Mouse (Mus musculus) heart, embryonic 13.5 days (tissue): ENCODE measurements at regions not wholly inside any gene's neighbourhood (a gene's known extent, or its start where the extent isn't known, plus 50 kb on each side); places are given as distances from the start of the nearest gene placed in this dataset.

Experiments
- ATAC-seq: fragments of 200-750 bp; cut with Nextera tagmentation; 2 replicates; pipeline ENCODE4 v1.8.0; 2017; ENCODE audit warnings: moderate TSS enrichment; ENCODE audit not compliant: insufficient number of reproducible peaks, low FRiP score, low TSS enrichment; ENCODE audit errors: extremely low read depth
- H3K27ac ChIP-seq: fragments of 300-500 bp; sonication (generic); replicated peaks from 2 replicates; pipeline ENCODE4 v1.5.1; 2015; ENCODE audit warnings: moderate library complexity, mild to moderate bottlenecking, inconsistent platforms
- H3K27me3 ChIP-seq: fragments of 300-500 bp; sonication (generic); replicated peaks from 2 replicates; pipeline ENCODE4 v1.6.1; 2015; ENCODE audit warnings: mild to moderate bottlenecking, inconsistent platforms
- H3K36me3 ChIP-seq: fragments of 300-500 bp; sonication (generic); 2 replicates; pipeline ENCODE4 v1.6.1; 2015; ENCODE audit warnings: mild to moderate bottlenecking, inconsistent platforms
- H3K4me1 ChIP-seq: fragments of 300-500 bp; sonication (generic); 2 replicates; pipeline ENCODE4 v1.6.1; 2015; ENCODE audit warnings: inconsistent platforms
- H3K4me2 ChIP-seq: fragments of 300-500 bp; sonication (generic); 2 replicates; pipeline ENCODE4 v1.6.1; 2015; ENCODE audit warnings: inconsistent platforms, mild to moderate bottlenecking, moderate library complexity
- H3K4me3 ChIP-seq: fragments of 300-500 bp; sonication (generic); 2 replicates; pipeline ENCODE4 v1.5.1; 2015; ENCODE audit warnings: moderate library complexity, mild to moderate bottlenecking, inconsistent platforms
- H3K9ac ChIP-seq: fragments of 300-500 bp; sonication (generic); 2 replicates; pipeline ENCODE4 v1.6.1; 2015; ENCODE audit warnings: inconsistent platforms, mild to moderate bottlenecking, moderate library complexity
- H3K9me3 ChIP-seq: fragments of 300-500 bp; sonication (generic); 2 replicates; pipeline ENCODE4 v1.6.1; 2016; ENCODE audit warnings: inconsistent platforms
- WGBS: fragments of 180-500 bp; shearing (Covaris S2); methylation state at CpG from one replicate; pipeline ENCODE4 v1.1.7; 2015; ENCODE audit warnings: mixed read lengths; 5-methylcytosine and 5-hydroxymethylcytosine counted together

- ATAC-seq: no peak
- H3K27me3 ChIP-seq: no peaks in the 10 kb centered on the region
- H3K9me3 ChIP-seq: no peaks in the 10 kb centered on the region
- H3K4me3 ChIP-seq: no peak overlapping the region
- H3K4me1 ChIP-seq: no peaks in the 10 kb centered on the region
- no peaks in the 10 kb centered on the region for H3K36me3 ChIP-seq
- H3K27ac ChIP-seq: no peak overlapping the region
- H3K9ac ChIP-seq: no peak overlapping the region
- 78% methylated on average over 2 of the region's 2 CpGs for whole genome bisulfite sequencing
- H3K4me2 ChIP-seq: no peak overlapping the region
Measured at GRCm38 (mm10) chr15:24929742-24930141, 483.8 kb downstream of the Basp1 start.

- Histone ChIP-seq H3K36me3 (no peaks in the 10 kb centered on the region), H3K4me3 (no peak overlapping the region), H3K27ac (no peak overlapping the region), H3K27me3 (no peaks in the 10 kb centered on the region), H3K4me2 (no peak overlapping the region), H3K4me1 (no peaks in the 10 kb centered on the region), H3K9me3 (no peaks in the 10 kb centered on the region), H3K9ac (no peak overlapping the region)
- ATAC-seq: no peak
- 67% methylated on average over 1 of the region's 1 CpGs for WGBS
Measured at GRCm38 (mm10) chr15:24911866-24912265, 501.7 kb downstream of the Basp1 start.

- Histone ChIP-seq H3K4me3 (no peak overlapping the region), H3K9ac (no peak overlapping the region), H3K9me3 (no peaks in the 10 kb centered on the region), H3K4me1 (no peaks in the 10 kb centered on the region), H3K27ac (no peak overlapping the region), H3K36me3 (no peaks in the 10 kb centered on the region), H3K27me3 (no peaks in the 10 kb centered on the region), H3K4me2 (no peak overlapping the region)
- no peak for ATAC-seq
- 71% methylated on average over 1 of the region's 1 CpGs for WGBS
Measured at GRCm38 (mm10) chr15:24911466-24911865, 502.1 kb downstream of the Basp1 start.

GRCm38 (mm10) chr15:24906957-24907356, 506.6 kb downstream of the Basp1 start:
- 56% methylated on average over 4 of the region's 4 CpGs for WGBS
- no peak overlapping the region for H3K4me2 ChIP-seq
- no peaks in the 10 kb centered on the region for H3K4me1 ChIP-seq
- H3K36me3 ChIP-seq: no peaks in the 10 kb centered on the region
- no peak for ATAC-seq
- no peaks in the 10 kb centered on the region for H3K9me3 ChIP-seq
- no peaks in the 10 kb centered on the region for H3K27me3 ChIP-seq
- no peak overlapping the region for H3K9ac ChIP-seq
- no peak overlapping the region for H3K27ac ChIP-seq
- no peak overlapping the region for H3K4me3 ChIP-seq

GRCm38 (mm10) chr15:24878846-24879245, 534.7 kb downstream of the Basp1 start:
- H3K9ac ChIP-seq: no peak overlapping the region
- H3K9me3 ChIP-seq: no peaks in the 10 kb centered on the region
- WGBS: 67% methylated on average over 1 of the region's 1 CpGs
- no peak overlapping the region for H3K27ac ChIP-seq
- no peaks in the 10 kb centered on the region for H3K27me3 ChIP-seq
- H3K4me1 ChIP-seq: no peaks in the 10 kb centered on the region
- H3K36me3 ChIP-seq: no peaks in the 10 kb centered on the region
- H3K4me2 ChIP-seq: no peak overlapping the region
- ATAC-seq: no peak
- no peak overlapping the region for H3K4me3 ChIP-seq

GRCm38 (mm10) chr15:24877711-24878598, 535.6 kb downstream of the Basp1 start:
- Histone ChIP-seq H3K4me2 (no peak overlapping the region), H3K36me3 (no peaks in the 10 kb centered on the region), H3K4me3 (no peak overlapping the region), H3K27me3 (no peaks in the 10 kb centered on the region), H3K9ac (no peak overlapping the region), H3K27ac (no peak overlapping the region), H3K4me1 (no peaks in the 10 kb centered on the region), H3K9me3 (no peaks in the 10 kb centered on the region)
- ATAC-seq: no peak
- WGBS: 69% methylated on average over 6 of the region's 6 CpGs

- no peak for ATAC-seq
- no peaks in the 10 kb centered on the region for H3K9me3 ChIP-seq
- no peaks in the 10 kb centered on the region for H3K36me3 ChIP-seq
- H3K27me3 ChIP-seq: no peaks in the 10 kb centered on the region
- no peak overlapping the region for H3K4me2 ChIP-seq
- no peaks in the 10 kb centered on the region for H3K4me1 ChIP-seq
- H3K4me3 ChIP-seq: no peak overlapping the region
- no peak overlapping the region for H3K9ac ChIP-seq
- 75% methylated on average over 5 of the region's 5 CpGs for WGBS
- no peak overlapping the region for H3K27ac ChIP-seq
Measured at GRCm38 (mm10) chr15:24876157-24876731, 537.3 kb downstream of the Basp1 start.

GRCm38 (mm10) chr15:24840271-24840670, 573.3 kb downstream of the Basp1 start:
- 65% methylated on average over 2 of the region's 2 CpGs for WGBS
- no peaks in the 10 kb centered on the region for H3K9me3 ChIP-seq
- H3K36me3 ChIP-seq: no peaks in the 10 kb centered on the region
- no peaks in the 10 kb centered on the region for H3K4me1 ChIP-seq
- H3K27me3 ChIP-seq: no peaks in the 10 kb centered on the region
- H3K4me2 ChIP-seq: no peak overlapping the region
- no peak overlapping the region for H3K4me3 ChIP-seq
- no peak overlapping the region for H3K9ac ChIP-seq
- no peak overlapping the region for H3K27ac ChIP-seq
- no peak for ATAC-seq

GRCm38 (mm10) chr15:24838390-24838789, 575.2 kb downstream of the Basp1 start:
- H3K4me1 ChIP-seq: no peaks in the 10 kb centered on the region
- 74% methylated on average over 7 of the region's 7 CpGs for WGBS
- H3K27me3 ChIP-seq: no peaks in the 10 kb centered on the region
- H3K4me2 ChIP-seq: no peak overlapping the region
- H3K4me3 ChIP-seq: no peak overlapping the region
- no peaks in the 10 kb centered on the region for H3K36me3 ChIP-seq
- ATAC-seq: no peak
- H3K9me3 ChIP-seq: no peaks in the 10 kb centered on the region
- no peak overlapping the region for H3K27ac ChIP-seq
- H3K9ac ChIP-seq: no peak overlapping the region

GRCm38 (mm10) chr15:24827881-24828280, 585.7 kb downstream of the Basp1 start:
- H3K4me3 ChIP-seq: no peak overlapping the region
- no peaks in the 10 kb centered on the region for H3K9me3 ChIP-seq
- no peak overlapping the region for H3K9ac ChIP-seq
- no peak overlapping the region for H3K4me2 ChIP-seq
- no peak for ATAC-seq
- H3K4me1 ChIP-seq: no peaks in the 10 kb centered on the region
- H3K36me3 ChIP-seq: no peaks in the 10 kb centered on the region
- WGBS: 88% methylated on average over 1 of the region's 1 CpGs
- no peak overlapping the region for H3K27ac ChIP-seq
- no peaks in the 10 kb centered on the region for H3K27me3 ChIP-seq

- H3K27me3 ChIP-seq: no peaks in the 10 kb centered on the region
- no peak for ATAC-seq
- no peak overlapping the region for H3K4me2 ChIP-seq
- H3K9me3 ChIP-seq: no peaks in the 10 kb centered on the region
- no peak overlapping the region for H3K4me3 ChIP-seq
- H3K36me3 ChIP-seq: no peaks in the 10 kb centered on the region
- no peak overlapping the region for H3K9ac ChIP-seq
- no peak overlapping the region for H3K27ac ChIP-seq
- H3K4me1 ChIP-seq: no peaks in the 10 kb centered on the region
Measured at GRCm38 (mm10) chr15:24827259-24827658, 586.3 kb downstream of the Basp1 start.

- no peaks in the 10 kb centered on the region for H3K4me1 ChIP-seq
- WGBS: 72% methylated on average over 1 of the region's 1 CpGs
Measured at GRCm38 (mm10) chr15:24796836-24797235, 616.7 kb downstream of the Basp1 start.

More at GRCm38 (mm10) chr15:24796836-24797235, 616.7 kb downstream of the Basp1 start:
- Histone ChIP-seq H3K9ac (no peak overlapping the region), H3K27ac (no peak overlapping the region), H3K36me3 (no peaks in the 10 kb centered on the region), H3K9me3 (no peaks in the 10 kb centered on the region), H3K27me3 (no peaks in the 10 kb centered on the region), H3K4me2 (no peak overlapping the region), H3K4me3 (no peak overlapping the region)
- ATAC-seq: no peak
